Mouse (Mus musculus): Measurements from ENCODE around the gene Cpne4.

The Cpne4 gene

DNA sequence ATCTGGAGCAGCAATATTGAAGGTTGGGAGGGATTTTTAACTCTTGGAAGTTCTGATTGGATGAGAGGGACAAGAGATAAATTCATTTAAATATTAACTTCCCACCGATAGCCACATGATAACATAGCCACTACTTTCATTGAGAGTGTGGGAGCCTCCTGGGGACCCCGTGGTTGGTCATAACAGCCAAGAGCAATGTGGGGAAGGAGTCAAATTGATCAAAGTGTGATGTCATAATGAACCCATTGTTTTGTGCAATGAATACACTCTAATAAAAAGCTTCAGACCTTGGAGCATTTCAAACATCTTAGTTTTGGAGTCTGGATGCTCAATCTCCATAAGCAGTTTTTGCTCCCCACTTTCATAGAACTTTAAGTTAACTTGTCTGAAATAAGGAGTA lies at the start of gene Cpne4:
Gene Cpne4 (plus strand): TSS at position 301 of the 400 bp plus-strand sequence.
- DNase-seq: no peak

DNA sequence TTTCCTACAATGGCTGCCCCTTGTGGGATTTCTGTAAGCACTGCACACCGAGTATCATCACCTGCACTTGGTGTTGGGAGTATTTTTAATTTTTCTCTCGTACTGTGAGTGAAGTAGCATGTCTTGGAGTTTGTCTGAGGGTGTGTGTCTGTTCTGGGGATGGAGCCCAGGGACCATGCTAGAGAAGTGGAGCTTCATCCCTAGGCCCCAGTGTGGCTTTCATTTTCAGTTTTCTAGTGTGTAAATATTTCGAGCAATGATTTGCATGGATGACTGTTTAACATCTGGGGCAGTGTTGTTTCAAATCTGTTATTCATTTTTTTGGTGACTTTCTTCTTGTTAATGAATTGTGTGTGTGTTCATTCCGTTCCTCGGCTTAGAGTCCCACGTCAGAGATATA lies 31.9 kb upstream of the Cpne4 start:
- no peak for DNase-seq

DNA sequence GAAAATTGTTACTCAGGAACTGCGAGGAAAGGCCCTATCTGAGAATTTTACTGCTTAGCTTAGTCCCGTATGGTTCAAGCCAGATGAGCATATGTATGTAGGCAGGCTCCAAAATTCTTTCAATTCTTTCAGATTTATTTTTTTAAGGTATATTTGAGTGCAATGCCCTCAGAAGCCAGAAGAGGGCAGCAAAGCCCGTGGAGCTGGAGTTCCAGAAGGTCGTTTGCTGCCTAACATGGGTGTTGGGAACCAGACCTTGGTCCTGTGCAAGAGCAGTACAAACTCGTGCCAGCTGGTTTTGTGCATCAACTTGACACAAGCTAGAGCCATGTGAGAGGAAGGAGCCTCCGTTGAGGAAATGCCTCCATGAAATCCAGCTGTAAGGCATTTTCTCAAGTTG lies 11.6 kb upstream of the Cpne4 start:
- DNase-seq: peak; percentile 7

DNA sequence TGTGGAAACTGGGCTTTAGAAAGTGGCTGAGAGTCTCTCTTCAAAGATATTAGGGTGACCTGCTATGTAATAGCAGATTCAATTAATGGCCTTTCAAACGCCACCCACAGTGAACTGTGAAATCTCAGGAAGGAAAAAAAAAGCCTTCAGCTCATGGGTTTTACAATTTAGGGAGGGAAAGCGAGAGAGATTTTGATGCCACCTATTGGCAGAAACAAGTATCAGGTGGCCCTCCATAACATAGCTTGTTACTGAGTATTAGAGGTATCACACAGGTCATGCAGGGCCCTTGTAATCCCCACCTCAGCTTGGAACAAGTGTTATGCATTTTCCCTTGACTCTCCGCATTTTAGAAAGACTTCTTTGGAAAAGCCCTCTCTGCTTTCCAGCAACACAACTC lies 18.7 kb downstream of the Cpne4 start:
- no peak for DNase-seq

DNA sequence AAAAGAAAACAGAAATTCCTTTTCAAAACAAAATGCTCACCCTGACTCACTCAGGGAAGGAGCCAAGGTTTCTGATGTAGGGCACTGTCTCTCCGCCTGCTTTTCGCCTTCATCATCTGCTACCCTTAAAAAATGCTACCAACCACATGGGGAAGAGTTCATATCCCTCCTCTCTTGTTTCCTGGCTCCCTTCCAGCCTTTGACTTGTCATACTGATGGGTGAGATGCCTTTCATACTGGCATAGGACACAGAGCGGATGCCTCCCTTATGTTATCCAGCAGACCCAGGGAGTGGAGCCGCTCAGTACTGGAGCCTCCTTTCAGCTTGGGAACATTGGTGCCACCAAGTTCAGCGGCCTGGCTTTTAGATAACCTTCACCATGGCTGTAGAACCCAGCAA lies 19.4 kb downstream of the Cpne4 start:
- DNase-seq: no peak

DNA sequence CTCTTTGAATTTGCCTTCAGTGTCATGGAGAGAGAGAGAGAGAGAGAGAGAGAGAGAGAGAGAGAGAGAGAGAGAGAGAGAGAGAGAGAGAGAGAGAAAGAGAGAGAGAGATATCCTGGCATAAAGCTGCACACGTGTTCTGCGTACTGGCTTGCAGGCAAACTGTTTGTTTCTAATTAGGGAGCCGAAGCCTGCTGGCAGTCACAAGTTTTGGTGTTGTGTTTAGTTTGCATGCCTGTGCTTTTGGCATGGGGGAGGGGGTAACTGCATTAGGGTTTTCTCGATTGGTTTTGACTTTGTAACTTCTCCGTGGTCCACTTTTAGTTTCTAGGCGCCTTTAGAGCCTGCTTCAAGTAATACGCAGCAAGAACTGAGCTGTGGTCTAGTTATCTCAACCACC lies 20.0 kb downstream of the Cpne4 start:
- DNase-seq: no peak

DNA sequence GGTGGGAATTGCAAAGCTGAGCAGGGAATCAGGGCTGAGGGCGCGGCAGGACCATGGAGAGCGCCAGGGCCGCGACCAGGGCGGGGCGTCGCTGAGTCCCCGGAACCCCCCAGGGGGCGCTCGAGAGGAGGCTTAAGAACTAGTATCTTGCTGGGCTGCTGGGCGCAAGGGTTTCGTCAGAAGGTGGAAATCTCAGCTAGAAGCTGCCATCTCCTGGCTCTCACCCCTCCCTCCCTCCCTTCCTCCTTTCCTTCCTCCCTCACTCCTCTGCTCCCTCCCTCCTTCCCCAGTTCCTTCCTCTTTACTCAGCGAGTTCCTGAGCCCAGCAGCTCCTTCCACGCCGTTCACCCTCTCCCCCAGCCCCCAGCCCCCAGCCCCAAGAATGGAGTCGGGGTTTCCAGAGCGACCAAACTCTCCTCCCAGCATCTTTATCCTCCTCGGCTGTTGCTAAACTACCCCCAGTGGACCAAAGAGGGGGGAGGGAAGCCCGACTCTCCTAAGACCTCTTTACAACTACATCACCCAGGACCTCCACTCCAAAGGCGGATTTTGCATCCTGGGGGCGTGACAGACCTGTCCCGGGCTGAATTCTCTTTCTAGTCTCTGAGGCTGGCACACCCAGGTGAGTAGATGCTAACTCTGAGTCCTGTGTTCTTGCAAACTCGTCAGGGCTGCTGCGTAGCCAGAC lies 22.5 kb downstream of the Cpne4 start:
- DNase-seq: peak; percentile 91

DNA sequence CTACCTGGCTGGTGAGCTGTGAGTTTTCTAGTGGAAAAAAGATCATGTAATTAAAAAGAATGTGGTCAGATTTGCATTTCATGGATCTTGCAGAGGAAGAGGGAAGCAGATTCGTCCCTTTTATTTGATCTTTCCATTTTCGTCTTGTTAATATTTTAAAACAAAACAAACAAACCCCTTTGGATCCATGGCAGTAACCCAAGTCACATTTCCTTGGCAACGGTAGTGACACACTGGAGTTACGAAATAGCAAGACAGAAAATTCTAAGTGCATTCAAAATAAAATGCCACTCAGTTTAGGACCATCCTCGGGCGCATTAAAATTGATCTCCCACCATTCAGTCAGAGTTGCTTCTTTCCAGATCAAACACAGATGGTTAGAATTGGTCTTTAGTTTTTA lies 25.8 kb downstream of the Cpne4 start:
- no peak for DNase-seq

DNA sequence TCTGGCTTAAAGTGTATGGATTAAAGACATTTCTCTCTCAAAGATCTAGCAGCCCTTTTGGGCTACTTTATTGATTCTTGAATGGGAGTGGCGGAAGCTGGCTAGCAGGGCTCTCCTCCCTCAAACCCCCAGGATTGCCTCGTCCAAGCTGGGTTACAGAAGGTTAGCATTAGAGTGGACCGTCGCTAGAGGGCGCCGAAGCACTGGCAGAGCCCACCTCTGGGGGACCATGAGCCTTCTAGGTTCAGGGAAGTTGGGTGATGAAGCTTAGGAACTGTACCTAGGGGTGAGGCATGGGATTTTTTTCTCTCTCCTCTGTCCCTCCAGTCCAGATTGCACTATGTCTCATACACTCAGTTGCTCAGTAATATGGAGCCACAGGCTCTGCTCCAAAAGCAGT lies 27.4 kb downstream of the Cpne4 start:
- peak; percentile 83 for DNase-seq

DNA sequence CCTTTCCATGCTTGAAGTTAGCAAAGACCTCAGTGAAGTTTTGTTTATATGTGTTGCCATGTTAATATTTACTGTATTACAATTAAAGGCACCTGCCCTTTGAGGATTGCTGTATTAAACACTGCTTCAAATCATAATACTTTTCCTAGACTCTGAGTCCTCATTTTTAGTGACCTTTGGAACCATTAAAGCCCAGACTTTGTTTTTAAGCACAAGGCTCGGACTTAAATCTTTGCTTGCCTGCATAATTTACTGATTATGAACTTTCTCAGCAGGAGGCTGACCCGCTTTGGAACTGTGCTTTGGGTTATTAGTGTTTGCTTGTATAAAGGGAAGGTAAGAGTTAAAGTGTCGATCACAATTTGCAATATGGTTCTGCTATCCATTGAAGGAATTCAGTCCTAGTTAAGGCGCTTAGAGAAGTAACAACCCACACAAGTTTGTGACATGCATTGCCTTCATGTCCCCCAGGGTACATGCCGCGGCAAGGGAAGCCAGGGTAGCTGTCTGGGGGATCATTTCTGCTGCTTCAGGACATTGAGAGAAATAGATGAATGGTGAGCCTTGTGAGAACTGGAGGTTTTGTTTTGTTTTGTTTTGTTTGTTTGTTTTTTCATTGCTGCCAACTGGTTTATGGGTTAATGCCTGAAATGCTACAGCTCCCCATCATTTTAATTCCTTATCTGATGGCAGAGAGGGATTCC lies 35.0 kb downstream of the Cpne4 start:
- no peak for DNase-seq

DNA sequence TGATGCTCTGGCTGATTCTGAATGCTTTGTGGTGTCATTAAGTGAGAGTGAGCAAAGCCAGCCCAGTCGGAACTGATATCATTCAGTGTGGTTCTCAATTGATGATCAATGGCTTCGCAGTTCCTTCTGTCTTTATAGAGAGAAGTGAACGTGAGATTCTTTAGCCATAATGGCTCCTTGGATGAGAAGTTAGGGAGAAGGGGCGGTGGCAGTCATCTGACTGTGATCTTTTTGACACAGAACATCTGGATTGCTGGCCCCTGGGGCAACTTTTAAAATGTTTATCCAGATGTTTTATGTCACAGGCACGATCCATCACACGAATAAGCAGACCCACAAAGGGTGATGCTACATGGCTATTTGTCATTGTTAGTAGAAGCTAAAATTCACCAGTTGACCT lies 35.6 kb downstream of the Cpne4 start:
- no peak for DNase-seq

DNA sequence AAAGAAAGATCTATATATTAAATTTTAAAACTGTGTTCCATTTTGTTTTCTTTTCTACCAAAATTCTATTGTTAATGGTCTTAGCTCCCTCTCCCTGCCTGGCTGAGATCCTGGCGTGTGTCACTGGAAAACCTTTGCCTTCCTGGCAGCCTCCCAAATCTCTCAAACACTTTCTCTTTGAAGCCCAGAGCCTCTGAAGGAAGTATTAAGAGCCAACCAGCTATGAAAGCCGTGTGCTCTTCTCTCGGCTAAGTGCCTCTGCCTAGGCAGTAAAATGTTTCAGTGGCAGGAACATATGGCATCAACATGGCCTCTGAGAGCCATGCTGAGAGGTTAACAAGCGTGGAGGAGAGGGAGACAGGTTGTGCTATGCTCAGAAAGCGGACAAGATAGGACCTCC lies 47.5 kb downstream of the Cpne4 start:
- no peak for DNase-seq

DNA sequence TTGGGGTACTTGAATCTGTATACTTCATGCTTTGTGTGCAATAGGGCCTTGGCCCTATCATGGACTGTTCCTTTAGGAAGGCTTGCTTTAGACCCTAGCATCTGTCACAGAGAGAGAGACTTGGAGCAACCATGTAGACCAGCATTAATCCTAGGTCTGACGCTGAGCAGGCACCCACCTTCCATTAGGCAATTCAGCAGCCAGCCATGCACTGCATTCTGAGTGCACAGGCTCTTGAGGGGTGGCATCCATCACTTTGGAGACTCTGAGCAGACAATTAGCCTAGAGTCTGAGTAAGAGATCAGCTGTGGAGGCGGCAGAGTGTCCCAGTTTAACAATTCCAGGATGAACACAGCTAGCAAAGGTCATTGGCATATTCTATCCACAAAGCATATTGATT lies 47.9 kb downstream of the Cpne4 start:
- DNase-seq: no peak

DNA sequence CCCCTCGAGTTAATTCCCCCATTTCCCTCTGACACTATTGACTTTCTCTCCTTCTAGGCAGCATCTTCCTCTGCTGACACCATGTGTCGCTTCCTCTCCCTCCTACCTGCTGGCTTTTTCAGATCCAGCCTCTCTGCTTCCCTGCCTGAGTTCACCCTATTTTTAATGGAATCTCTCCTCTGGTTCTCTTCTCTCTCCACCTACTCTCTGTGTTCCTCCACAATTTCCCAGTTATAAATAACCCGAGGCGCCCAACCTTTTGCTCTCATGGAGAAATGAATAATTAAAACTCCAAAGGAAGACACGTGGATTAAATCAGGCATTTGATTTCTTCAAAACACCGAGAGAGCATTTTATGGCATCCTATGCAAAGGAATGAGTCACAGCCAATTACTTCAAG lies 65.4 kb downstream of the Cpne4 start:
- DNase-seq: no peak

DNA sequence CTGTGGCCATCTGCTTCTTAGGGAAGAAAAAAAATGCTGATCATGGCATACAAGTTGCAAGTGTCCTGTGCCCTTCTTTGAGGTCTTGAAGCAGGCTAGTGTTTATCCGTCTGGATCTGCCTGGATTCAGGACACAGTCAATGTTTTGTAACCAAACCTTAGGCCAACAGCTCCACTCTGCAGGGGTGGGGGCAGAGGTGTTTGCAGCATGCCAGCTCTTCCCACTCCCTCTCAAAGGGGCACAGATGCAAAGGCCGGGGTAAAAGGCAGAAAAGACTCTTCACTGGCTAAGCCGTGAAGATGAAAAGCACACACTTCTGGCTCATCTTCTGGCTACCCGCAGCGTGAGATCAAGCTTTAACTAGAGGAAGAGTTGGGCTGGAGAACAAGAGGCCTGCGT lies 69.6 kb downstream of the Cpne4 start:
- DNase-seq: no peak

DNA sequence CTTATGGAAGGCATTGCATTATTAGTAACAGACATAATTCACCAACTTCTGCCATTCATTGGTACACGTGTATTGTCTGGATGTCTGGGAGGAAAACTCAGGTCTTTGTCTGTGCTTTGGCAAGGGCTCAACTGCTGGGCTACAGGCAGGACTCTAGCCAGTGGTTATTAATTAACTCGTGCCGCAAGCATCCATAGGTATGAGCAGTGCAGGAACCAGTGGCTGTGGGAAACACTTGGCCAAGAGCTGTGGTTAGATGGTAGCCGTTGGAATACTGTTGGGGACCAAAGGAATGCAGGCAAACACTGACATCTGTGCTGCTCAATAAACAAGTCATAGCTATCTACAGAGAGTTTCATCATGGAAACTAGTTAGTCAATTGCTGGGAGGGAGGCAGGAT lies 76.5 kb downstream of the Cpne4 start:
- DNase-seq: no peak

DNA sequence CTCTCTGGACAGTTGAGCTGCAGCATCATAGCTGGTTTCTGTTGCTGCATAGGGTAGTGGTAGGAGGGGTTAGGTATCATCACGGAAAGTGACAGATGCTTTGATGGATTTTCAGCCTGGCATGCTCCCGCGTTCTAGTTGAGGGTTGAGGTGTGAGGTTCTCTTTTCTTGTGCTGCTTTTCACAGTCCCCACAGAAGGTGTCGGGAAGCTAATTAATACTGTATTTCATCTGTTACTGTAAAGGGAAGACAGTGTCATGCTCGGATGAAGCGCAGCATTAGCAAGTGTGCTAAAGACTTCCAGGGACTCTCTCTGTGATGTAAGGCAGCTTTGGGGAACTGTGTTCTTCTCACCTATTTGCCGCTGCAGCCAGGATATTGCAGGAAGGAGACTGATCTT lies 80.7 kb downstream of the Cpne4 start:
- no peak for DNase-seq

DNA sequence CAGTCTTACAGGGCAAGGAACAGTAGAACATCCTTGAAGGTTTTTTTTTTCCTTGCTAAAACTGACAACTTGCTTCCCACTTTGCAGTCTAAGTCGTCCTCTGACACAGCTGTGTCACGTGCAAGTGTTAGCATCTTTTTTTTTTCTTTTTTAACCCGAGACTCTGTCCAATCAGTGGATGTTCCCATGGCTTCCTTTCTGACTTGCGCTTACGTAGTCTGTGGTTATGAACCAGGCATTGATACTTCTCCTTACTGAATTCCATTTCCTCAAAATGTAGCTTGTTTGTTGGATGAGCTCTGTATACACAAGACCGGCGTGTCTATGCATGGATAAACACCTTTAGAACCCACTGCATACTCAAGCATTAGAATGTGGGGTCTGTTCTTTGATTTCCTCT lies 82.2 kb downstream of the Cpne4 start:
- DNase-seq: no peak

DNA sequence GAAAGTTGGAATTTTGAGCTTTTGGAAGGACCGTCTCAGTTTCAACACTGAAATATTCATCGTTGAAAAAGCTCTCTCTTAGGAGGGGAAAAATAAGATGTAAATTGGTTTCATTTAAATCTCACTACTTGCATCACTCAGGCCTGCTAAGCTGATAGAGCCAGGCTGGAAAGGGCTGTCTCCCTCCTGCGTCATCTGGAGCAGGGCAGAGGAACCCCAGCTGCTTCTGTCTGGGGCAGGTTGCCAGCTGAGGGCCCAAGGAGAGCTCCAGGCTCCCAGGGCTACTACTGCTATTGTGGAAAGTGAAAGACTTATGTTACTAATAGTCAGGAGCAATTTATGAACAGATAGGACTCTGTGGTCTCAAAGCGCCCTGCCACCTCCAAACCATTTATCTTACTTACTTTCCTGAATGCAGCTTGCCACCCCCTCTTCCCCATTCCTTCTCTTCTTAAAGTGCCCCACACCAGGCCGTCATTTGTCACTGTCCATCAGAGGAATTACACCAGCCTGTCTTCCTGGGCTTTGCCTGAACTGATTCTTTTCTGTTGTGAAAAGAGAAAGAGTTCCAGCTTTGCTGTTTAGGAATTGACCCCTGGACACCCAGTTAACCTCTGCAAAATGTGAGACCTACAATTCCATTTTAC lies 99.4 kb downstream of the Cpne4 start:
- DNase-seq: peak; percentile 32

DNA sequence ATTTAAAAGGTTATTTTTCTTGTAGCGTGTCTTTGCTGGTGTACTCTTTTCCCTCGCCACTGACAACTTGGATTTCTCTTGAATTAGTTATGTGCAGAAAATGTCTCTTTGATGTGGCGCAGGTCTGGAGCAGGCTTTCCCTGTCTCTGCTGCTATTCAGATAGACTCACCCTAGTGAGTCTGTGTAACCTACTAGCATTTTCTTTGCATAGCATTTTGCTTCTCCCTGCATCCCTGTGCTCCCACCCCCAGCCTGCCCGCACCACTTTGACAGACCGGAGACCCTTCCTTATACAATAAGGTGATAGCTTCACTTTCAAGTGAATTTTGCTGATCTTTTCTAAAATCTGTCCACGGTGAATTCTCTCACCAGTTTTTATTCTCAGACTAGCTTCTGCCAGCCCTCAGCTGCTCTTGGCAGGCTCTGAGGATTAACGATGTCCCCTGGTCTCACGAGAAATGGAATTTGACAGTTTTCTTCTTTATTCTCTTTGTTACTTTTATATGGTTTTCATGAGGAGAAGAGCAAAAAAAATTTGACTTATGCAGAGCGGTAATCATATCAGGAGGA lies 105.7 kb downstream of the Cpne4 start:
- DNase-seq: no peak

DNA sequence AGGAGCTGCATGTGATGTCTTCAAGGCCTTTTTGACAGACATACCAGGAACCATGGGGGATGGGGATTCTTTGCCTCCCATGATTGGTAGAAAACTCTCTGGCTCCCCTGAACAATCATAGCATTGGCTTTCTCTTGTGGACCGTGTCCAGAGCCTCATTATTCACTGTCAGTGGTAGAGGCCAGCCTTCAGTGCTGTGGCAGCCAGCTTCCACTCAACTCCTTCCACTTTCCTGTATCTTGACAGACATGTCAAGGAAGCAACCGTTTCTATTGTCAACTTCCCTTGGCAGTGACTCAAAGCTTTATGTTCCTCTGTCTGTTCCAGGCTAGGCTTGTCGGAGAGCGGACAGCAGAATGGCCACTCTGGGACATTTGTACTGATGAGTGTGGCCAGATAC lies 112.7 kb downstream of the Cpne4 start:
- no peak for DNase-seq

DNA sequence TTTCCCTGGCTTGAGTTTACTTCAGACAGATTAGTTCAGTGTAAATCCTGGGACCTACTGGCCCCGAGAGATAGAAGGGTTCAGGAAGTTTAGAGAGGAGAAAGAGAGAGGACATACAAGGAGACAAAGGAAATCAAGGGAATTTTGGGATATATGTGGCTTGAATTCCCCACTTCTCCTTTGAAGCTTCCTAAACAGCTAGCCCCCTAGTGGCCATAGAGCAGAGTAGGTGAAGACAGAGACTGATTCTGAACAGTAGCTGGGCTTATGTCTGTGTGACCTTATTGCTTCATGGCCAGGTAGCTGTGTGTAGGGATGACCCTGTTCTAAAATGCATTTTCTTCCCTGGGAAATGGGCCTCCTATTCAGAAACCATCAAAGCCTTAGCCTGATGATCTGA lies 129.6 kb downstream of the Cpne4 start:
- no peak for DNase-seq

DNA sequence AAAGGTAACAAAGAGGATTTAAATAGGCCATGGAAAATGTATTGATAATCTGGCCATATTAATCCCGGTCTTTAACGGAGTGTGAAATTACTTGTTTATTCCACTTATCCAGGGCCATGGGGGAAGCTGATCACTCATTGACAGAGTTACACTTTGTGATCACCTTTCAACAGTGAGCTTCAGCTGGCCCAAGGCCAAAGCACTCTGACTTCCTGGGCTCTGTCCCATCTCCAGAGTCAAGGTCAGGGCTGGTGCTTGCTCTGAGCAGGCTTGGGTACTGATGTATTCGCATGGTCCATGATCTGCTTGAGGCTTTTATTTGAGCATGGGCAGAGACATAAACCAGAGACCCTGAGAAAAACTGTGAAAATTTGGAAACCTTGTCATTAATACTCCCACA lies 131.5 kb downstream of the Cpne4 start:
- no peak for DNase-seq

DNA sequence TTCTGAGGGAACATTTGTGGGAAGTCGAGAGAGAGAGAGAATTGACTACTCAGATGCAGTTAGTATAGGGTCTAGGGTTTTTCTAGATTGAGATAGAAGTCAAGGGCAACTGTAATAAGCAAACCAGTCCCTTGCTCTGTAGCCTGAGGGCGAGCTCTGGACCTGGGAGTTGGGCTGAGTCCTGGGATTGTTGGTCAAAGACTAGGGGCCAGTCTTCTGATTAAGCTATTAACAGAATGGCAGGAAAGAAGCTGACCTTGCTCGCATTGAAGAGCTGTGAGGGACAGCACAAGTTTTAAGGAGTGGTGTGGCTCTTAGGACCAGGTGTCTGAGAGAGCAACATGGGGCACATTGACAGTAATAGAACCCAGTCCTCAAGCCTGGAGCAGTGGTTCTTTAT lies 140.0 kb downstream of the Cpne4 start:
- no peak for DNase-seq
